Mouse (Mus musculus) liver, adult (tissue): ENCODE results near the gene Eya4.

Experiments
- GATA4 ChIP-seq: IDR thresholded peaks from 2 replicates; pipeline ENCODE4 v1.6.1; 2014; ENCODE audit warnings: mild to moderate bottlenecking, low read length; ENCODE audit not compliant: insufficient replicate concordance

Gene Eya4

DNA sequence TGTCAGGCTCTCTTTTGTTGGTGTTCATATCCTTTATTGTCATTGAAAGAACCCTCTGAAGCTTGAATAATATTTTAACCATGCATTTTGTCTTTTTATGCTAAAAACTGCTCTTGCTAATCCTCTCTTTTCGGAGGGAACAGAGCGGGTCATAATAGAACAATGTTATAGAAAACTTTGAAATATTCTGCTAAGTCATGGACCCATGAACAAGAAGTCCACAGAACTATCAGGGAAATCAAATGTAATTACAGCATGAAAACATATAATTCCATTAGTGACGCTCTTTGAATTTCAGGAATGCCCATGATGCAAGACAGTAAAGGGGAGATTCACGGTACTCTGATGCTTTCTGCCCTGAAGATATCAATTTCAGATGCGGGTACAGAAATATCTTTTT is 224.1 kb downstream of the Eya4 start:
- no peak for TF ChIP-seq GATA4

DNA sequence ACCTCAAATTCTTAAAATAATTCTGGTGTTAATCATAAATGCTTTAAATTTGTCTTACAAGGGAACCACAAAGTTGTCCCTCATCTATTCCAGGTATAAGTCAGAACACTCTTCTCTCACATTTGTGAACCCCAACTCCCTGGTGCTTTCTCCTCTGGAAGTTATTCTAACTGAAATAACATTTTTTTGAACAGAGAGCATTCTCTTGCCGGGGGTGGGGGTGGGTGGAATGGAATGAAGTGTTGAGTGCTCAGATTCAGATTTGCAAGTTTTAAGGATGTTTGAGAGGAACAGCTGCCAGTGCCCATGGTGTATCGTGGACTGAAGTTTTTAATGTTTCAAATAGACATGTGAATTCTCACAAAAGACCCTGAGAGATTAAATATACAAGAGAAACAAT is 230.1 kb downstream of the Eya4 start:
- TF ChIP-seq GATA4, result no peak

DNA sequence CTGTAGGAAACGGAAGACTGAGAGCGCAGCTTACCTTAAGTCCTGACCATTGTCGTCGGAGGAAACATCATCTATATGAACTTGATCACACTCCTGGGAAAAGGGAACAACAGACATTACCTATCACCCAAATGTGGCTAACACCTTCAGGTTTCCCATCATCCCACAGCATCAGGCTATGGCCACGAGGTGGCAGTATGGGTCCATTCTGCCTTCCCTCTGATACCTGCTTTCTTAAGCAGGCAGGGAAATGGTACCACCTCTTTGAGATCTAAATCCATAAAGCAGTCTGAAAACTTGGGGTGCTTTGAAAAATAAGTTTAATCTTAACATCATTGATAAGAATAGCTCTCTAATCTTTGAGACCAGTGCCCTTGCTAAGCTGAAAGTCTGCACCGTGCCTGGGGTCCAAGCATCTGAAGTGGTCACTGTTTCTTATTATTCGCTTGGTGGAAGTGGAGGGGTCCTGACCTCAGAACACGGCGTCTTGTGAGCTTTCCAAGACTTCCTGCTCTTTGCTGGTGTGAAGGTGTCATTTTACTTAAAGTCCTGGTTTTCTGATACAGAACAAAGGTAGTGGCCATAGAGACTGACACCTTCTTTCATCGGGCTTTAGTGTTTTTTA is 233.7 kb downstream of the Eya4 start:
- TF ChIP-seq GATA4, result no peak

DNA sequence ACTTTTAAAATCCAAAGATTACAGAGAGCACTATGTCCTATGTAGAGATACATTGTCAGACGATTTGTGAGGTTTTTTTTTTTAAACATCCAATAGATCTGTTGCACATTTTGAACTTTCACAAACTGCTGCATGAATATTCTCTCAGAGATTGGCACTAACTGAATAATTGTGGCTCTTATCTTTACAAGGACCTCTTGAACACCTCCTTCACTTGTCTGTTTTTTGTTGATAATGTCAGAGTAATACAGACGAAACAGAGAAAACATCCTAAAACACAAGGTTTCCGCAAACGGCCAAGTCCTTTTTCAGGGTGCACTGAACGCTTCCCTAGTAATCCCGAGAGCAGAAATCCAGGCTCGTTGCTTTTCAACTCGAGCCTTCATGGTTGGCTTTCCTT is 234.5 kb downstream of the Eya4 start:
- TF ChIP-seq GATA4, result no peak

DNA sequence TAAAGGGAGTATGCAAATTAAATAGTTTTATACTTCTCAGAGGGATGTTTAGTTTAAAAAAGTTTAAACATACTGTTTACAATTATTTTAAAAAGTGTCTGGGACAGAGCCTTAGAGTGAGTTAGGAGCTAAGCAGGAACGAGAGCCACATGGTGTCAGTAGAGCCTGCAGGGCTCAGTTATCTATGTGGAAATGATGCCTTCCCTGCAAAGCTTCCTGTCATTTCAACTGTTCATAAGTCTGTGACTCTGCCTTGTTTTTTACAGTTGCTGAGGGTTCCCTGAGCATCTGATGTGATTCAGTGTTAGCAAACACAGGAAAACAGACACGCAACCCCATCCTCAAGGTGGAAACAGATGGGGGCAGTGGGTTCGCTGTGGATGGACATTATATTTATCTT is 235.3 kb downstream of the Eya4 start:
- TF ChIP-seq GATA4, result no peak

DNA sequence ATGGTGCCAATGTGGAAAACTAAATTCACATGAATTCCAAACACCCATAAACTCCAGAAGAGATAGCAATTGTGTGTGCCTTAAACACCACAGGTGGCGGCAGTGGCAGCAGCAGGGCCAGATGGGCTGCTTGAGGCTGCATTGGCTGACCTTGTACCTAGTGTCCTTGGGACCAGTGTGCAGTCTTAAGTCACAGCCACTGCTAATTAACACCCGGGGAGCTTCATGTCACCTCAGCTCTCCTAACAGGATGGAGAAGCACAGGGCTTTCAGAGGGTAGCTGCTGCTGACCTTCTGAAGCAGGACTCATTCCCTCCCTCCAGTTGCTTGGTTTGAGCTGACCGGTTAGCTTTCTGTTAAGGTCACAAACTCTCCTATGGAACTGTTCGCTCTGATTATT is 242.5 kb downstream of the Eya4 start:
- TF ChIP-seq GATA4, result no peak

DNA sequence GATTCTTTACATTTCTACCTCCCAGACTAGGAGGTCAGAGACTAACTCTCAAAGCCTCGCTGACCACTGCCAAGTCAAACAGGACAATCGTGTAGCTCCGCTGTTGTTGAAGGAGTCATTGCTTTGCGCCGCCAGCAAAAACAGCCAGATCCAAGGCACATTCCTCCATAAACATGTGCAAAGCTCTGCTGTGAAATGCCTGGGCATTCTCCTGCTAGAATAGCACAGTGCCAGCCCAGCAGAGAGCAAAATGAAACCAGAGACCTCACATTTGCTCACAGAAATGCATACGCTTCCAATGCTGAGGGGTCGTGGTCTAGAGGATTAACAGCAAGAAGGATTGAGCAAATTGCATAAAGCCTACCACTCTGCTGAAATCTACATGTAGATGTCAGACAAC is 258.1 kb downstream of the Eya4 start:
- no peak for TF ChIP-seq GATA4

DNA sequence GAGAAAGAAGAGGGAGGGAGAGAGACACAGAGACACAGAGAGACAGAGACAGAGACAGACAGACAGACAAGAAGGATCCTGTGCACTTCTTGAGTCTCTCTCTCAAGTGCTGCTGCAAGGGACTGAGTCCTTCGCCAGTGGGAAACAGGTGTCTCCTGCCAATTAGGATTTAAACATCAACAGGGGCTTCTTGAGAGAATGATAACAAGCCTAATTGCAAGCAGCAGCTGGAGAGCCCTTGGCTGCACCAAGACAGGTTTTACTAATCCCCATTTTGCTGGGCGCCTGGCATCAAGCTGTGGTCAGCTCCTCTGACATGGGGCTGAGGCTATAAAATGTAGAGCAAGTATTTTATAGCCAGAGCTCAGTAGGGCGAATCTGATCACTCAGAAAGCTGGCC is 259.0 kb downstream of the Eya4 start:
- no peak for TF ChIP-seq GATA4

DNA sequence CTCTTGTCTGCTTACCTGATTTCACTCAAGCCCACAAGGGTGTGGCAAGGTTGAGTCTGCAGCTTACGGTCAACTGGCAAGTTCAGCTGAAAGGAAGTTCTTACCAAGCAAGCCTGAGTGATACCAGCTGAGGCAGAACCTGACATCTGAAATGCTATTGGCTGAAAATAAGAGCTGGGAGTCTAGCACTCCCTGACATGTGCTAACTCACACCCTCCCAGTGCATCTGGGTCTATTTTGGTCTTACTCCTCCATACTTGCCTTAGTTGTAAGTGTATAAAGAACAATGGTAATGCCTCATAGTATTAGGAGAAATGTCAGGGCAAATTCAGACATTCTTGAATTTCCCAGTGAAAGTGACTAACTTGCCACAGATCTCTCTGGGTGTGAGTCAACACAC is 260.3 kb downstream of the Eya4 start:
- no peak for TF ChIP-seq GATA4

DNA sequence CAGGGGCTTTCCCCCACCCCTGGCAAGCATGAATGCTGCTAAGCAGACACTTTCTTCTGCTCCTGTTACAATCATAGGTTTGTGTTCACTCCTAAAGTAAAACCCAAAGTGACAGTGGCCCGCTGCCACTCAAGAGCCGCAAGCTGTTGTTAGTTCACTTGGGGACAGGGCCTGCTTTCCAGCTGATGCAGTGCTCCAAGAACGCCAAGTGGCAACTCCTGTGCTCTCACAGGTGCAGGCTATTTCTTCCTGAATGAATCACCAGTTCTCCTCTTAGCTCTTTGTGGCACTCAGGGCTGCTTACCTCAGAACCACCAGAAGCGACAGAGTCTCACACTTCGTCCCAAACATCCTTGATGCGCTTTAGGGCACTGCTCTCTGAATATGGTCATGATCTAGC is 261.3 kb downstream of the Eya4 start:
- no peak for TF ChIP-seq GATA4

DNA sequence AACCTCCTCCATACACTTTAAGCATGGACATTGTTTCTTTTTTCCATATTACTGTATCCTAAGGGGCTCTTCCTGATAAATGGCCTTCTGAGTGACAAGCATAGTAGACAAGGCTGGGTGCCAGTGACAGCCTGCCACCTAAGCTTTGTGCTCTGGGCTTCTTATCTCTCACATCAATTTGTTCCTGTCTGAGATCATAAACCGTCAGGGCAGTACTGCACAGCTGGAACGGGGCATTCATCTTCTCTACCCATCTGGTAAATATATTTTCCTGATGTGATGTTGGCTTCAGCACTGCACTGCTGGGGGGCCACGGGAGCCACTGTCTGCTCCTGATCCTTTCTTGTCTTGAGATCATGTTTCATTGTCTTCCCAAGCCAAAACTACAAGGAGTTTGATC is 261.8 kb downstream of the Eya4 start:
- no peak for TF ChIP-seq GATA4

DNA sequence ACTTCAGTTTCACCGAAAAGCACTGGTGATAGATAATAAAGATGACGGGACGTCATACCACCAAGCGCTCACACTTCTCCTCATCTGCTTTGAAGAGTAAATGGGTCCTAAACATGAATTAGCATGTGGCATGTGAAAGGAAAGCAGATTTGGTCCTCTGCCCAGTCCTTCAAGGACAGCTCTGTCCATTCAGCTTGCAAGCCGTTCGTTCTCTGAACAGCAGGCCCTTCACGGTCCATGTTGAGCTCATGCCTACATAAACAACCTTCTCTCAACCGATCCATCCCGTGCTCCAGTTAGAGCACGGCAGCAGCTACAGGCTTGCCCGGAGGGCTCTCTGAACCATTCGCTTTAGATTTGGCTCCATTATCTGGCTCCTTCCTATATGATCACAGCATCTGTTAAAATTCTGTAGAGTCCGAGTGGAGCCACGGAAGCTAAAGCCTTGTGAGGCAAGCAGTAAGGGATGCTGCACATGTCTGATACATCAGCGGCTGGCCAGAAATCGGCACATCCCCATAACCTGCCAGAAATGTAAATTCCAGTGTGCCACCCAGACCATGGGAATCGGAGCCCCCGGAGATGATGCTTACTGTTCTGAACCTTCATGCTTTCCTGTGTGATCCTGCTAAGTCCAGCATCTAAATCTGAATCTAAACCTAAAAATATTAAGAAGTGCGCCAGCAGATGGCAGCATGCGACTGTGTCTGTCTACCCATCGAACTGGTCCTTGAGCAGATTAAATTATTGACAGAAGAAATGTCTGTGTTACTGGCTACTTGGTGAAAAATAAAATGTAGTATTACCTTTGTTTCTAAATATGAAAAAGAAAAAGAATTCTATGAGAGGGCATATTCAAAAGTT is 264.0 kb downstream of the Eya4 start:
- no peak for TF ChIP-seq GATA4

DNA sequence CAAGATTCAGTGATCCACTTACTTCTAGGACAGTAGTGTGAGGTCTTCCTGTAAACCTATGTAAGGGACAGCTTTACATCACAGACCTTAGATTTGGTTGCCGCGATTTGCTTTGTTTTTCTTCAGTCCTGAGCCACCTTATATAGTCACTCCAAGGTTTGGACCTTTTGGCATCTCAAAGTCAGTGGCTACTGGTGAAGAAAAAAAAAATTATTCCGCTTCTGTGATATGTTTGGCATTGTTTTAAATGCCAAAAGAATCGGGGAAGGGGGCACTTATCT is 269.1 kb downstream of the Eya4 start:
- TF ChIP-seq GATA4, result no peak

DNA sequence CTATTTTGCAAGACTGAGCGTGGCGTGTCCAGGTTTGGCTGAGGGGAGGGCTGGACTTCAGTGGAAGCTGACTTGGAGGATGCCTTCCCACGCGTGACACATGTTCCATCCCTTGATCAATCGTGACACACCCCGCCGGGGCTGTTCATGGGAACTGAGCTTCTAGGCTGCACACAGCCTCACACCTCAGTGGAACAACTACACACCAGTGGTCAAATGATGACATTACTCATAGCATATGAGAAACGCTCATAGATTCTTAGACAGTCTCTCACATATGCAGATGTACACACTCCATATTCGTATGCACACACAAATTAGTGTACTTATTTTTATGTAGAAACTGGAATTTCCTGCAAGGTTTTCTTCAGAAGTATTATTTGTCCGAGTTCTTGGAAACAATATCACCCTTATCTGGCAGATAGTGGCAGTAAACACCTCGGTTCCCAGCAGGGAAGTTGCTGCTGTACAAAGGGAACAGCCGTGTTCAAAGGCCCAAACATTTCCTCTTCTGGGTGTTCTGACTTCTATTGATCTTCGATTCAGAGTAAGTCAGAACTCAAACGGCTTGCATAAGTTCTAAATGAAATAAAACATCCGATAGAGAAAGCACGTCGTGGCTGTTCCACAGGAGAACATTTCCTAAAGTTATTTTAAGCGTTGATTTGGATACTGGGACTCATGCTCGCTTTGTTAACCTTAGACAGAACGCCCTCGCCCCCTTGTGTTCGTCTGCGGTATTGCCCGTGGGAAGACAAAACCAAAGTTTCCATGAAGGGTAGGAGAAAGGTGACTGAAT is 269.6 kb downstream of the Eya4 start:
- TF ChIP-seq GATA4, result no peak

DNA sequence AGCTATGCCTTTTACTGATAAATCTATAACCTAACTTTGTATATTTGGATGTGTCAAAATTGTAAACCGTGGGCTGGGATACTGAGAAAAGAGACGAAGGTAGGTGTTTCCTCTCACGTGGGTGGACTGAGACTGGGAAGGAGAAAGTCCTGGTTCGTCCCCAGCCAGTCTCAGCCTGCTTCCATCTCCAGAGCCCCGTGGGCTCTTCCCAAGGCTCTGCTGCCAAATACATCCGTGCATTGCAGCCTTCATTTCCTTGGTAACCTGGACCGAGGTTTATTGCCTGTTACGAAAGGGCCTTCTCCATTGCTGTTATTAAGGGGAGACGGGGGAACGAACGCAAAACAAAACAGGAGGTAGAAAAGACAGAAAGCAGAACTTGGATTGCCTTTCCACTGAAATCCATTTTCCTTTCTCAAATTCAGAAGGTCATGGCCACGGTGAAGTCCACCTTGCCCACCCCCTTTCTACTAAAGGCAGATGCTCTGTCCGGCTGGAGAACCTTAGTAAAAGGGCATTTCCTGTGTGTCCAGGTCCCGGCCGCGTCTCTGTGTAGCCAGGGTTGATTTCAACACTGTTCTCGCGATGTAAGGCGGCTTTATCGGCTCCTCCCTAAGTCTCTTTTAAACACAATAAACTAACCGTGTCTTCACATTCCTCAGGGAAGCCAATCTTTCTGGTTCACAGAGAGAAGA is 273.7 kb downstream of the Eya4 start:
- no peak for TF ChIP-seq GATA4

DNA sequence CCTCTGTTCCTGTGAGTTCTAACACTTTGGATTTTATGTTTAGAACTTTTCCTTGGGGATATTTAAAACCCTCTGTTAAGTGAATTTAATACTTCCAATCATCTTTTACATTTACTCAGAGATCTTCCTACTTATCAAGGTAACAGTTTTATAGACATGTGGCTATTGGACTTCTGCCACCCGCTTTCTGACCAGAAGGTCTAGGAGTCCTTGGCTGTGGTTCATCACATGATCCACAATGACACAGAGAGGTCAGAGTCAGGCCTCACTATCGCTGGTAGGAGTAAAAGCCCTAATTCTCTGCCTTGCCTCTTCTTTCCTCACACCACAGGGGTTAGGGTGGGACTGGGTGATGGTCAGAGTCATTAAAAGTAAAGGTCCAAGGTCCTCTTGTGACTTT is 277.2 kb downstream of the Eya4 start:
- TF ChIP-seq GATA4, result no peak
